Mouse (Mus musculus) neural tube, embryonic 13.5 days (tissue): ENCODE data around the gene Sppl3. TPM values are rescaled to one million over a fixed set of nuclear protein-coding genes. Genes with fewer than 3 reads are reported as not detected.

Experiments used
- ATAC-seq: fragments of 200-750 bp; cut with Nextera tagmentation; 2 replicates; pipeline ENCODE4 v1.8.0; 2017; ENCODE audit warnings: low read depth, mild to moderate bottlenecking, moderate TSS enrichment, moderate library complexity
- H3K27ac ChIP-seq: fragments of 300-500 bp; sonication (generic); replicated peaks from 2 replicates; pipeline ENCODE4 v1.5.1; 2015; ENCODE audit warnings: moderate library complexity, mild to moderate bottlenecking, inconsistent platforms
- H3K27me3 ChIP-seq: fragments of 300-500 bp; sonication (generic); 2 replicates; pipeline ENCODE4 v1.6.1; 2015; ENCODE audit warnings: mild to moderate bottlenecking, inconsistent platforms
- H3K36me3 ChIP-seq: fragments of 300-500 bp; sonication (generic); 2 replicates; pipeline ENCODE4 v1.6.1; 2015; ENCODE audit warnings: mild to moderate bottlenecking, inconsistent platforms
- H3K4me1 ChIP-seq: fragments of 300-500 bp; sonication (generic); replicated peaks from 2 replicates; pipeline ENCODE4 v1.6.1; 2015; ENCODE audit warnings: inconsistent platforms
- H3K4me2 ChIP-seq: fragments of 300-500 bp; sonication (generic); 2 replicates; pipeline ENCODE4 v1.6.1; 2015; ENCODE audit warnings: inconsistent platforms, mild to moderate bottlenecking, moderate library complexity
- H3K4me3 ChIP-seq: fragments of 300-500 bp; sonication (generic); 2 replicates; pipeline ENCODE4 v1.5.1; 2015; ENCODE audit warnings: mild to moderate bottlenecking, inconsistent platforms
- H3K9ac ChIP-seq: fragments of 300-500 bp; sonication (generic); 2 replicates; pipeline ENCODE4 v1.6.1; 2015; ENCODE audit warnings: moderate library complexity, mild to moderate bottlenecking, inconsistent platforms
- H3K9me3 ChIP-seq: fragments of 300-500 bp; sonication (generic); 2 replicates; pipeline ENCODE4 v1.6.1; 2016; ENCODE audit warnings: inconsistent platforms
- WGBS: fragments of 180-500 bp; shearing (Covaris S2); methylation state at CpG from one replicate; pipeline ENCODE4 v1.1.7; 2015; 5-methylcytosine and 5-hydroxymethylcytosine counted together
- polyA plus RNA-seq: library from polyadenylated mRNA; unstranded; fragments of >200 nt; fragmentation: Nextera tagmentation; extraction: Ambion mirVana; gene quantifications from 2 replicates; pipeline ENCODE4 v1.2.1, GENCODE M21; 2015

Sppl3 gene
- polyA plus RNA-seq, 1 experiment from 2014 or later = 21.3 TPM

DNA sequence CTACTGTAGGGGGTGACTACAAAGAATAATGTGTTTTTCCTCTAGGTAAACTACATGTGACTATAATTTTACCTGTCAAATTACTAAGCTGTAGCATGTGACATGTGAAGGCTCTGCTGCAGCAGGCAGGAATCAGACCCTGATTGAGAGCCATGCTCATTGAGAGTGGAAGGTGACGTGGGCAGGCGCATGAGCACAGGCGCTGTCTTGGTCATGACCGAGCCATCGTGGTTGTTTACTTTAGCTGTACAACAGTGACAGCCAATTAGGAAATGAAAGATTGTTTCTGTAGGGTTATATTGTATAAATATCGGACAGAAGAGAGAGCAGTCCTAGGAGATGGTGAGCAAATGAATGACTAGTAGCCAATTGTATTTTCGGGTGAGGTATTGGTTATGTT, 11.1 kb downstream of the Sppl3 start:
- peaks cover 33% of the 10 kb centered on the region for H3K4me1 ChIP-seq
- H3K36me3 ChIP-seq = no peaks in the 10 kb centered on the region
- no peaks in the 10 kb centered on the region for H3K9me3 ChIP-seq
- no peak overlapping the region for H3K27ac ChIP-seq
- WGBS = 91% methylated on average over 7 of the region's 7 CpGs
- H3K4me2 ChIP-seq = no peak overlapping the region
- no peak overlapping the region for H3K4me3 ChIP-seq
- no peak overlapping the region for H3K9ac ChIP-seq
- H3K27me3 ChIP-seq = no peaks in the 10 kb centered on the region
- ATAC-seq = no peak

DNA sequence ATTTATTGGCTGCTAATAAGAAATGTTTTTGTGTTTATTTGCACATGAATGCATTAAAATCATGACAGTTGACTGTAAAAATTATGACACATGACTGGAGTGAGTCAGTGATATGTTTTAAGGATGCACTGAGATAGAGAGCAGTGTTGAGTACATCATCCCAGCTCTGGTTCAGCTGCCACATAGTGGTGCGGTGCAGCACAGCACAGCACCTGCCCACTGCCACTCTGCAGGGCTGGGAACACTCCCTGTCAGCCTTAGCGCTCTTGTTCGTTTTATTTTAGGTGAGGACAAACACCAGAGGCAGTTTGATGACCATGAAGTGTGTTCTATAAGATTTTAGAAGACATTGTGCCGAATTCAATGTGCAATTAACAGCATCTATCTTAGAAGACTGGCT, 15.2 kb downstream of the Sppl3 start:
- WGBS = 81% methylated on average over 4 of the region's 4 CpGs
- H3K4me3 ChIP-seq = no peak overlapping the region
- no peak overlapping the region for H3K9ac ChIP-seq
- H3K4me1 ChIP-seq = peaks cover 34% of the 10 kb centered on the region
- no peak overlapping the region for H3K4me2 ChIP-seq
- H3K27ac ChIP-seq = no peak overlapping the region
- no peaks in the 10 kb centered on the region for H3K27me3 ChIP-seq
- no peaks in the 10 kb centered on the region for H3K9me3 ChIP-seq
- no peaks in the 10 kb centered on the region for H3K36me3 ChIP-seq
- ATAC-seq = no peak

DNA sequence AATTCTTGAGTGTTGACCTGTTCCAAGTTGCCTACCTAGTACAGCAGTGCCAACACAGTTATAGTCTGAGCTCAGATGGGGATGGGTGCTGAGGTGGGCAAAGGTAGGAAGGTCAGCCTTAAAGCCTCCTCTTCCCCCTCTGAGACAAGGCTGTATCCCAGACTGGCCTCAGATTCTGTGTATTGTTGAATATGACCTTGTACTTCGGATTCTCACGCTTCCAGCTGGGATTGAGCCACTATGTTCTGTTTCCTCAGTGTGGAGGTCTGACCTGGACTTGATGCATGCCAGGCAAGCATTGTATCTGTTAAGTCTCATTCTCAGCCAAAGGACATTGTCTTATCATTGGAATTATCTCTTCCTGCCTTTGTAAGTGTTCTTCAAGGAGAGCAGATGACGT, 16.2 kb downstream of the Sppl3 start:
- Histone ChIP-seq H3K36me3 (no peaks in the 10 kb centered on the region), H3K9me3 (no peaks in the 10 kb centered on the region), H3K4me2 (no peak overlapping the region), H3K4me3 (no peak overlapping the region), H3K27me3 (no peaks in the 10 kb centered on the region), H3K4me1 (peaks cover 44% of the 10 kb centered on the region), H3K27ac (no peak overlapping the region), H3K9ac (no peak overlapping the region)
- ATAC-seq = no peak
- 89% methylated on average over 3 of the region's 3 CpGs for WGBS

DNA sequence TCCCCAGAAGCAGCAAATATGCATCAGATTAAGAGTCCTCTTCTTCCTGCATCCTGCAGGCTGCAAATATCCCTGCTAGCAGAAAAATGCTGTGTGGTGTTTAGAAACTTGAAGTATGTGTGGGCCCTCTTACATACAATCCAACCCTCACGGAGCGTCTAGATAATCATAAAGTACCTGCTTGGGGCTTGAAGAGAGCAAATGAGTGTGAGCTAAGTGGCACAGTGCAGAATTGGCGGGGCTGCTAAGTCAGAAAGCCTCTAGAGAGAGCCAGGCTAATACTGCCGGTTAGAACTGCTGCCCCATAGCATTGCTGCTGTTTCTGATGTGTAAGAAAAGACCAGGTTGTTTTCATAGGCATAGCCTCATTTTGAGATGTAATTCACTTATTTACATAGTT, 18.0 kb downstream of the Sppl3 start:
- Histone ChIP-seq H3K27ac (no peak overlapping the region), H3K9ac (no peak overlapping the region), H3K27me3 (no peaks in the 10 kb centered on the region), H3K4me1 (peaks cover 57% of the 10 kb centered on the region), H3K4me3 (no peak overlapping the region), H3K36me3 (no peaks in the 10 kb centered on the region), H3K4me2 (no peak overlapping the region), H3K9me3 (no peaks in the 10 kb centered on the region)
- no peak for ATAC-seq
- WGBS = 91% methylated on average over 4 of the region's 4 CpGs

DNA sequence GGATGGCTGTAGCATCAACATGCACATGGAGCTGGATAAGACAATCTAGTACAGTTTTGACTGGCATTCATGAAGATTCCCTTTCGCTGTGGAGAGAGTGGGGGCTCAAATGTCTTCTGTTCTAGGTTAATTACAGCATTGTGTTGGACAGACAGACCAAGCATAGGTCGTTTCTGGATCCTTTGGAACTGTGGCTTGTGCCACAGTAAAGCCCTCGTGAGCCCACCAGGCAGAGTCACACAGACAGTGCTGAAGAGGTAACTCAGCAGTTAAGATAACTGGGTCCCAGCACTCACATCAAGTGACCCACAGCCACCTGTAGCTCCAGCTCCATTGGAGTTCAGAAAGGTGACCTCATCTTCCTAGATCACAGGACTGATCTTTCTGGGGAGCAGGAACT, 18.6 kb downstream of the Sppl3 start:
- Histone ChIP-seq H3K4me3 (no peak overlapping the region), H3K4me2 (no peak overlapping the region), H3K9me3 (no peaks in the 10 kb centered on the region), H3K9ac (no peak overlapping the region), H3K27me3 (no peaks in the 10 kb centered on the region), H3K36me3 (no peaks in the 10 kb centered on the region), H3K4me1 (peaks cover 52% of the 10 kb centered on the region), H3K27ac (no peak overlapping the region)
- ATAC-seq = no peak
- 85% methylated on average over 3 of the region's 3 CpGs for WGBS

DNA sequence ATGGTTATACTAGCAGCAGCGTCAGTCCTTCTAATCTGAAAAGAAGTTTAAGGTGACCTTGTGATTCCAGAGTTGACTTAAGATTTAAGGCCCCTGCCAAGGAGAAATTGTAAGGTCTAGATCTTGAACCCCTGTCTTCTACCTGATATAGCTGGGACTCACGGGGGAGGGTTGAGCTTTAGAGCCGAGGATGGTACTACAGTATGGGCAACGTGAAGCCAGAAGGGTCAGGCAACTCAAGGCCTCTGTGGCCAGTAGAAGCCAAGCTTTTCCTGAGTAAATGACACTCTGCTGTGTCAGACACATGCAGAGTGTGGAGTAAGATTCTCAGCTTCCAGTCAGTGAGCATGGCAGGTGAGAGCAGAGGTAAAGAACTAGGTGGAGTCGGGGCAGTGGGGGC, 20.6 kb downstream of the Sppl3 start:
- no peak overlapping the region for H3K4me2 ChIP-seq
- no peaks in the 10 kb centered on the region for H3K36me3 ChIP-seq
- H3K4me1 ChIP-seq = peaks cover 46% of the 10 kb centered on the region
- no peak overlapping the region for H3K4me3 ChIP-seq
- H3K9ac ChIP-seq = no peak overlapping the region
- no peak overlapping the region for H3K27ac ChIP-seq
- no peaks in the 10 kb centered on the region for H3K9me3 ChIP-seq
- WGBS = 83% methylated on average over 5 of the region's 5 CpGs
- no peaks in the 10 kb centered on the region for H3K27me3 ChIP-seq
- ATAC-seq = no peak

- Histone ChIP-seq H3K27me3 (no peaks in the 10 kb centered on the region), H3K9ac (no peak overlapping the region), H3K4me2 (no peak overlapping the region), H3K4me1 (peaks cover 48% of the 10 kb centered on the region), H3K4me3 (no peak overlapping the region), H3K9me3 (no peaks in the 10 kb centered on the region), H3K27ac (no peak overlapping the region), H3K36me3 (no peaks in the 10 kb centered on the region)
- 91% methylated on average over 2 of the region's 2 CpGs for WGBS
- no peak for ATAC-seq
Measured at GRCm38 (mm10) chr5:115032620-115033019, 21.7 kb downstream of the Sppl3 start.

- Histone ChIP-seq H3K9me3 (no peaks in the 10 kb centered on the region), H3K4me2 (no peak overlapping the region), H3K27ac (no peak overlapping the region), H3K27me3 (no peaks in the 10 kb centered on the region), H3K9ac (no peak overlapping the region), H3K36me3 (no peaks in the 10 kb centered on the region), H3K4me1 (peaks cover 44% of the 10 kb centered on the region), H3K4me3 (no peak overlapping the region)
- no peak for ATAC-seq
- WGBS = 100% methylated on average over 1 of the region's 1 CpGs
Measured at GRCm38 (mm10) chr5:115035217-115035616, 24.3 kb downstream of the Sppl3 start.

GRCm38 (mm10) chr5:115037099-115037498, 26.2 kb downstream of the Sppl3 start:
- no peak overlapping the region for H3K4me3 ChIP-seq
- peaks cover 25% of the 10 kb centered on the region for H3K4me1 ChIP-seq
- no peaks in the 10 kb centered on the region for H3K9me3 ChIP-seq
- no peak for ATAC-seq
- no peak overlapping the region for H3K9ac ChIP-seq
- H3K27me3 ChIP-seq = no peaks in the 10 kb centered on the region
- 90% methylated on average over 2 of the region's 2 CpGs for WGBS
- no peak overlapping the region for H3K27ac ChIP-seq
- no peaks in the 10 kb centered on the region for H3K36me3 ChIP-seq
- H3K4me2 ChIP-seq = no peak overlapping the region

GRCm38 (mm10) chr5:115040756-115041155, 29.8 kb downstream of the Sppl3 start:
- Histone ChIP-seq H3K27me3 (no peaks in the 10 kb centered on the region), H3K27ac (no peak overlapping the region), H3K9ac (no peak overlapping the region), H3K4me2 (no peak overlapping the region), H3K4me1 (peaks cover 8% of the 10 kb centered on the region; the same call in 1 of the 2 replicates), H3K4me3 (no peak overlapping the region), H3K36me3 (no peaks in the 10 kb centered on the region), H3K9me3 (no peaks in the 10 kb centered on the region)
- ATAC-seq = no peak
- WGBS = 88% methylated on average over 4 of the region's 4 CpGs

- no peak for ATAC-seq
- no peak overlapping the region for H3K4me3 ChIP-seq
- 92% methylated on average over 4 of the region's 4 CpGs for WGBS
Measured at GRCm38 (mm10) chr5:115043626-115044025, 32.7 kb downstream of the Sppl3 start.

DNA sequence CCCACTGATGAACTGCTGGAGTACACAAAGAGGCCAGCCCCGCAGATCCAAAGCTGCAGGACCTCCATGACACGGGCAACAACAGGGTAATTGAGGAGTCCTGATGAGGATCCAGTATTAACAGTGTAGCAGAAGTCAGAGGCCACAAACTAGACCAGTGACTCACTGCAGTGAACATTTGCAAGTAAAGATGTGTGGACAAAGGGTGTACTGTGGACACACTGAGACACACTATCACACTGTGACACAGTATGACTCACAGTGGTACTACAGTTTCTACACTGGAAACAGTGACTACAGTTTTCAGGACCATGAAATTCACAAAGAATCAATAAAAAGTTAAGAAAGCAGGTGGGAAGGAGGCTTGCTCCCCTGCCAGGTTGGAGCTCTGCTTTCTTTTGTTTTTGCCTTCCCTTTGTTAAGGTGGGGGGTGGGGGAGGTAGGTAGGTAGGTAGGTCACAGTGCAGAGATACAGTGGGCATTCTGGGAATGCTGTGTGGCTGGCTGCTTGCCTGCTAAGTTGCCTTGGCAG, 34.3 kb downstream of the Sppl3 start:
- no peak for ATAC-seq
- H3K4me1 ChIP-seq = peaks cover 5% of the 10 kb centered on the region; the same call in 1 of the 2 replicates
- WGBS = 69% methylated on average over 2 of the region's 2 CpGs
- H3K9ac ChIP-seq = no peak overlapping the region
- no peaks in the 10 kb centered on the region for H3K9me3 ChIP-seq
- H3K27ac ChIP-seq = no peak overlapping the region
- H3K36me3 ChIP-seq = no peaks in the 10 kb centered on the region
- H3K4me2 ChIP-seq = no peak overlapping the region
- no peaks in the 10 kb centered on the region for H3K27me3 ChIP-seq
- H3K4me3 ChIP-seq = no peak overlapping the region

More at GRCm38 (mm10) chr5:115043626-115044025, 32.7 kb downstream of the Sppl3 start:
- H3K27ac ChIP-seq = no peak overlapping the region
- H3K4me2 ChIP-seq = no peak overlapping the region
- H3K27me3 ChIP-seq = no peaks in the 10 kb centered on the region
- H3K9me3 ChIP-seq = no peaks in the 10 kb centered on the region
- no peaks in the 10 kb centered on the region for H3K36me3 ChIP-seq
- H3K4me1 ChIP-seq = peaks cover 5% of the 10 kb centered on the region; the same call in 1 of the 2 replicates
- H3K9ac ChIP-seq = no peak overlapping the region

- H3K36me3 ChIP-seq = no peaks in the 10 kb centered on the region
- no peaks in the 10 kb centered on the region for H3K9me3 ChIP-seq
- no peak overlapping the region for H3K4me2 ChIP-seq
- H3K4me1 ChIP-seq = peaks cover 31% of the 10 kb centered on the region
- no peak overlapping the region for H3K4me3 ChIP-seq
- no peak for ATAC-seq
- 84% methylated on average over 6 of the region's 6 CpGs for WGBS
- H3K9ac ChIP-seq = no peak overlapping the region
- no peak overlapping the region for H3K27ac ChIP-seq
- no peaks in the 10 kb centered on the region for H3K27me3 ChIP-seq
Measured at GRCm38 (mm10) chr5:115049692-115050091, 38.8 kb downstream of the Sppl3 start.
